Mouse (Mus musculus): ENCODE measurements around the gene Fubp1.

GRCm38 (mm10) chr3:152193177-152193576, 17.0 kb upstream of the Fubp1 start:
- TF ChIP-seq POLR2A (IDR thresholded peaks at IDR 0.05; ENCODE audit: insufficient read depth, low read depth, low read length), result no peak
- TF ChIP-seq CTCF (IDR thresholded peaks at IDR 0.05; ENCODE audit: insufficient read depth, low read depth, low read length), result no peak

Data from olfactory bulb, adult 2 months (tissue).